Mouse (Mus musculus): ENCODE data around the gene Olfr642. TPM values are rescaled to one million over a fixed set of nuclear protein-coding genes. Genes with fewer than 3 reads are reported as not detected.

Olfr642 gene
- total and polyA plus RNA-seq, 3 experiments = not detected

DNA sequence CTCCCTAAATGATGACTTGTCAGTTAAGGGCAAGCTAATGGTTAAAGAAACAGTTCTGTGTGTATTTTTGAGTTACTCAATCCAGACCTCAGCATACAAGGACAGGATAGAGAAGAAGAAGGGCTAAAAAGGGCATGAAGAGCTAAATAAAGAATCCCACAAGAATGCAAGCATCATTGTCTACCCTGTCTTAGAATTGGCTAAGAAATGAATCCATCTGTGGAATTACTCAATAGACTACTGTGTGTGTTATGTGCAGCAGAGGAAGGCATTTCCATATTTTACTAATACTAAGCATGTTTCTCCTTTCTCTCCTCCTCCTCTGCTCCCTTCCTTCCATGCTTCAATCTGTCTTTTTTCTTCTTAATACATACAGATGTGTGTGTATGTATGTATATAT is 53.3 kb downstream of the Olfr642 start:
- Histone ChIP-seq H3K27ac (no peak overlapping the region), H3K36me3 (ENCODE audit: control insufficient read depth, insufficient read depth, low read length) (no peaks in the 10 kb centered on the region), H3K4me1 (ENCODE audit: control insufficient read depth, insufficient read depth, low read length) (no peaks in the 10 kb centered on the region), H3K9ac (ENCODE audit: low read depth, low read length) (no peak overlapping the region), H3K79me2 (replicated peaks; ENCODE audit: control insufficient read depth, insufficient read depth, low read length) (no peaks in the 10 kb centered on the region), H3K4me3 (no peak overlapping the region), H3K27me3 (ENCODE audit: control insufficient read depth, insufficient read depth, low read length) (no peaks in the 10 kb centered on the region)
- no peak for DNase-seq
- TF ChIP-seq EP300 (IDR thresholded peaks at IDR 0.05; ENCODE audit: insufficient read depth, low read depth, low read length) = no peak
- TF ChIP-seq POLR2A (IDR thresholded peaks at IDR 0.05; ENCODE audit: insufficient read depth, low read depth, low read length) = no peak
- TF ChIP-seq CTCF (IDR thresholded peaks at IDR 0.05) = no peak
- intact Hi-C loops (cut with DNase I) = no loop called here

DNA sequence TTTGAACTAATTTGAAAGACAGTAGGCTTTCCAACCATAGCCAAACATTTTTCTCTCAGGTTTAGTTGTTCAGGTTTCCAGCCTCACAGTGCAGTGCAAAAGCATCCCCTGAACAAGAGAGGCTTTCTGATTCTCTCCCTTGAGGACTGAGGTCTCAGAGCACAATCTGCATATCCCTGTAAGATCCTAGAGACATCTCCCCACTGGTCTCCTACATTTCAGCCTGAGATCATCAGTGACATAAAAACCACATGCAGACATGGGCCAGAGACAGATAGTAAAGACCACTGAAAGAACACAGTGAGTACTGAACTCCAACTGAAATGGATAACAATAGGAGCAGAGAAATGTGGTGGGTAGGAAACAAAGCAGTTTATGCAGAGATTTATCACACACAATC is 54.0 kb downstream of the Olfr642 start, which contains the start of gene Olfr638:
Gene Olfr638 (plus strand): TSS at position 301 of the 400 bp plus-strand sequence.
- Histone ChIP-seq H3K36me3 (ENCODE audit: control insufficient read depth, insufficient read depth, low read length) (no peaks in the 10 kb centered on the region), H3K27me3 (ENCODE audit: control insufficient read depth, insufficient read depth, low read length) (no peaks in the 10 kb centered on the region), H3K79me2 (replicated peaks; ENCODE audit: control insufficient read depth, insufficient read depth, low read length) (no peaks in the 10 kb centered on the region), H3K9ac (ENCODE audit: low read depth, low read length) (no peak within 1 kb of the TSS), H3K27ac (no peak within 1 kb of the TSS), H3K4me1 (ENCODE audit: control insufficient read depth, insufficient read depth, low read length) (no peaks in the 10 kb centered on the region), H3K4me3 (no peak within 1 kb of the TSS)
- intact Hi-C loops (cut with DNase I) = no loop called here
- TF ChIP-seq CTCF (IDR thresholded peaks at IDR 0.05) = no peak
- TF ChIP-seq POLR2A (IDR thresholded peaks at IDR 0.05; ENCODE audit: insufficient read depth, low read depth, low read length) = no peak
- no peak for TF ChIP-seq EP300 (IDR thresholded peaks at IDR 0.05; ENCODE audit: insufficient read depth, low read depth, low read length)
- no peak for DNase-seq

Other genes starting within 250 kb of the Olfr642 start
- gene Hbb-bt, start 238.7 kb downstream of the Olfr642 start, total RNA-seq (2021) = 1,000 to 10,000 TPM in 1 of 2 experiments, 100 to 1,000 TPM in 1; 558 to 4,688 TPM
- 954 and 7,998 TPM in 2 replicates for gene Hbb-bt, start 238.7 kb downstream of the Olfr642 start, polyA plus RNA-seq (2012; rRNA removed)
- gene Hbb-bs, start 224.6 kb downstream of the Olfr642 start, total RNA-seq (2021) = over 10,000 TPM in 1 of 2 experiments, 1,000 to 10,000 TPM in 1; 5,780 to 41,164 TPM
- 10,215 and 68,774 TPM in 2 replicates for gene Hbb-bs, start 224.6 kb downstream of the Olfr642 start, polyA plus RNA-seq (2012; rRNA removed)
- gene Hbb-bh2, start 212.1 kb downstream of the Olfr642 start, total RNA-seq (2021) = not detected
- gene Hbb-bh2, start 212.1 kb downstream of the Olfr642 start, polyA plus RNA-seq (2012; rRNA removed) = not detected in 2 replicates
- gene Hbb-bh1, start 209.5 kb downstream of the Olfr642 start, total RNA-seq (2021) = not detected
- gene Hbb-bh1, start 209.5 kb downstream of the Olfr642 start, polyA plus RNA-seq (2012; rRNA removed) = not detected in 2 replicates
- gene Hbb-y, start 199.4 kb downstream of the Olfr642 start, total RNA-seq (2021) = not detected
- gene Hbb-y, start 199.4 kb downstream of the Olfr642 start, polyA plus RNA-seq (2012; rRNA removed) = not detected in 2 replicates
- not detected for gene Olfr66, start 166.4 kb downstream of the Olfr642 start, total RNA-seq (2021)
- not detected in 2 replicates for gene Olfr66, start 166.4 kb downstream of the Olfr642 start, polyA plus RNA-seq (2012; rRNA removed)
- gene Olfr64, start 158.2 kb downstream of the Olfr642 start, total RNA-seq (2021) = not detected
- not detected in 2 replicates for gene Olfr64, start 158.2 kb downstream of the Olfr642 start, polyA plus RNA-seq (2012; rRNA removed)
- gene Olfr65, start 149.2 kb downstream of the Olfr642 start, total RNA-seq (2021) = not detected
- not detected in 2 replicates for gene Olfr65, start 149.2 kb downstream of the Olfr642 start, polyA plus RNA-seq (2012; rRNA removed)
- gene Olfr631, start 123.8 kb downstream of the Olfr642 start, total RNA-seq (2021) = not detected
- not detected in 2 replicates for gene Olfr631, start 123.8 kb downstream of the Olfr642 start, polyA plus RNA-seq (2012; rRNA removed)
- gene Olfr632, start 118.3 kb downstream of the Olfr642 start, total RNA-seq (2021) = not detected
- gene Olfr632, start 118.3 kb downstream of the Olfr642 start, polyA plus RNA-seq (2012; rRNA removed) = not detected in 2 replicates
- not detected for gene Olfr633, start 108.2 kb downstream of the Olfr642 start, total RNA-seq (2021)
- not detected in 2 replicates for gene Olfr633, start 108.2 kb downstream of the Olfr642 start, polyA plus RNA-seq (2012; rRNA removed)
- gene Olfr635, start 81.5 kb downstream of the Olfr642 start, total RNA-seq (2021) = not detected
- not detected in 2 replicates for gene Olfr635, start 81.5 kb downstream of the Olfr642 start, polyA plus RNA-seq (2012; rRNA removed)
- not detected for gene Olfr638, start 53.9 kb downstream of the Olfr642 start, total RNA-seq (2021)
- gene Olfr638, start 53.9 kb downstream of the Olfr642 start, polyA plus RNA-seq (2012; rRNA removed) = not detected in 2 replicates
- gene Olfr639, start 35.4 kb downstream of the Olfr642 start, total RNA-seq (2021) = under 1 TPM in 1 of 2 experiments, not detected in 1; 0.02 TPM
- gene Olfr639, start 35.4 kb downstream of the Olfr642 start, polyA plus RNA-seq (2012; rRNA removed) = not detected in 2 replicates
- gene Olfr640, start 27.1 kb downstream of the Olfr642 start, total RNA-seq (2021) = not detected
- not detected in 2 replicates for gene Olfr640, start 27.1 kb downstream of the Olfr642 start, polyA plus RNA-seq (2012; rRNA removed)
- gene Olfr641, start 17.2 kb downstream of the Olfr642 start, total RNA-seq (2021) = not detected
- not detected in 2 replicates for gene Olfr641, start 17.2 kb downstream of the Olfr642 start, polyA plus RNA-seq (2012; rRNA removed)
- not detected for gene 4930516K23Rik, start 8.8 kb upstream of the Olfr642 start, total RNA-seq (2021)
- not detected in 2 replicates for gene 4930516K23Rik, start 8.8 kb upstream of the Olfr642 start, polyA plus RNA-seq (2012; rRNA removed)
- gene Olfr644, start 19.2 kb upstream of the Olfr642 start, total RNA-seq (2021) = not detected
- gene Olfr644, start 19.2 kb upstream of the Olfr642 start, polyA plus RNA-seq (2012; rRNA removed) = not detected in 2 replicates
- gene Olfr645, start 32.8 kb upstream of the Olfr642 start, total RNA-seq (2021) = not detected
- not detected in 2 replicates for gene Olfr645, start 32.8 kb upstream of the Olfr642 start, polyA plus RNA-seq (2012; rRNA removed)
- gene Olfr646, start 52.2 kb upstream of the Olfr642 start, total RNA-seq (2021) = under 1 TPM in 1 of 2 experiments, not detected in 1; 0.08 TPM
- not detected in 2 replicates for gene Olfr646, start 52.2 kb upstream of the Olfr642 start, polyA plus RNA-seq (2012; rRNA removed)
- not detected for gene Ubqln5, start 77.2 kb upstream of the Olfr642 start, total RNA-seq (2021)
- gene Ubqln5, start 77.2 kb upstream of the Olfr642 start, polyA plus RNA-seq (2012; rRNA removed) = 0.06 TPM in 1 of 2 replicates, not detected in the other
- gene Olfr643, start 84.7 kb upstream of the Olfr642 start, total RNA-seq (2021) = not detected
- not detected in 2 replicates for gene Olfr643, start 84.7 kb upstream of the Olfr642 start, polyA plus RNA-seq (2012; rRNA removed)
- not detected for gene Ubqln3, start 90.6 kb upstream of the Olfr642 start, total RNA-seq (2021)
- gene Ubqln3, start 90.6 kb upstream of the Olfr642 start, polyA plus RNA-seq (2012; rRNA removed) = 0.18 TPM in 2 replicates
- gene Ubqlnl, start 97.9 kb upstream of the Olfr642 start, total RNA-seq (2021) = not detected
- 0.06 and 0.14 TPM in 2 replicates for gene Ubqlnl, start 97.9 kb upstream of the Olfr642 start, polyA plus RNA-seq (2012; rRNA removed)
- gene Olfm5, start 112.2 kb upstream of the Olfr642 start, total RNA-seq (2021) = not detected
- not detected in 2 replicates for gene Olfm5, start 112.2 kb upstream of the Olfr642 start, polyA plus RNA-seq (2012; rRNA removed)
- not detected for gene Olfr648, start 130.7 kb upstream of the Olfr642 start, total RNA-seq (2021)
- gene Olfr648, start 130.7 kb upstream of the Olfr642 start, polyA plus RNA-seq (2012; rRNA removed) = not detected in 2 replicates
- gene Olfr649, start 143.3 kb upstream of the Olfr642 start, total RNA-seq (2021) = not detected
- not detected in 2 replicates for gene Olfr649, start 143.3 kb upstream of the Olfr642 start, polyA plus RNA-seq (2012; rRNA removed)
- under 1 TPM; 0.10 to 0.34 TPM for gene Trim6, start 166.1 kb upstream of the Olfr642 start, total RNA-seq (2021)
- gene Trim6, start 166.1 kb upstream of the Olfr642 start, polyA plus RNA-seq (2012; rRNA removed) = 0.33 and 1.3 TPM in 2 replicates
- gene Trim34a, start 191.8 kb upstream of the Olfr642 start, total RNA-seq (2021) = 1 to 10 TPM; 3.9 to 4.0 TPM
- 2.9 and 5.4 TPM in 2 replicates for gene Trim34a, start 191.8 kb upstream of the Olfr642 start, polyA plus RNA-seq (2012; rRNA removed)
- 1 to 10 TPM; 2.1 TPM for gene Trim5, start 235.4 kb upstream of the Olfr642 start, total RNA-seq (2021)
- 0.41 and 0.50 TPM in 2 replicates for gene Trim5, start 235.4 kb upstream of the Olfr642 start, polyA plus RNA-seq (2012; rRNA removed)

Data from heart, adult 2 months (tissue).